Mouse (Mus musculus): ENCODE measurements around the gene Tpte. TPM values are rescaled to one million over a fixed set of nuclear protein-coding genes. Genes with fewer than 3 reads are reported as not detected.

Tpte gene
- total and polyA plus RNA-seq, 3 experiments: not detected

GRCm38 (mm10) chr8:22410688-22411281 lies 127.5 kb downstream of the Tpte start (continued):
- TF ChIP-seq JUND (IDR thresholded peaks at IDR 0.05; ENCODE audit: low read depth, low read length): no peak

- peaks cover 0 to 18% of the 10 kb centered on the region in 2 experiments for H3K36me3 ChIP-seq (ENCODE audit: control insufficient read depth in 1 of 2, insufficient read depth in 2 of 2, low read length in 2 of 2)
- peaks cover 19% of the 10 kb centered on the region for H3K79me2 ChIP-seq (ENCODE audit: control insufficient read depth, insufficient read depth, low read length, poor library complexity)
- DNase-seq (ENCODE audit: low read depth, low spot score): peak; percentile 97
- H3K9me3 ChIP-seq (replicated peaks; ENCODE audit: insufficient read depth, low read length): no peaks in the 10 kb centered on the region
- peak within 1 kb of the TSS; percentile 58 for H3K27ac ChIP-seq (ENCODE audit: control insufficient read depth, low read depth, low read length)
- H3K4me1 ChIP-seq (ENCODE audit: control insufficient read depth in 1 of 2, insufficient read depth in 2 of 2, low read length in 2 of 2): peaks cover 4 to 10% of the 10 kb centered on the region in 2 experiments; a peak in 3 of 4 replicates
- peak within 1 kb of the TSS; percentile 92 for H3K9ac ChIP-seq (ENCODE audit: control insufficient read depth, low read depth, low read length, poor library complexity, severe bottlenecking)
- no peaks in the 10 kb centered on the region for H3K27me3 ChIP-seq (ENCODE audit: control insufficient read depth in 1 of 2, insufficient read depth in 2 of 2, low read length in 2 of 2)
- peak within 1 kb of the TSS; percentile 69 to 98 for H3K4me3 ChIP-seq (ENCODE audit: control insufficient read depth in 1 of 2, insufficient read depth in 1 of 2, low read depth in 2 of 2, low read length in 2 of 2)
- no peak for TF ChIP-seq TAL1 (IDR thresholded peaks at IDR 0.05; ENCODE audit: low read length)
- TF ChIP-seq EP300 (IDR thresholded peaks at IDR 0.05; ENCODE audit: low read depth in 1 of 2, low read length in 2 of 2): peak in 1 of 2 experiments; percentile 50; a peak in 1 of 4 replicates
- no peak for TF ChIP-seq RAD21 (IDR thresholded peaks at IDR 0.05; ENCODE audit: low read depth, low read length)
- no peak for TF ChIP-seq USF2 (IDR thresholded peaks at IDR 0.05; ENCODE audit: borderline replicate concordance in 1 of 2, insufficient read depth in 1 of 2, low read depth in 1 of 2, low read length in 2 of 2)
- TF ChIP-seq ETS1 (IDR thresholded peaks at IDR 0.05; ENCODE audit: low read depth, low read length): peak; percentile 75; the same call in 1 of the 2 replicates
- TF ChIP-seq JUND (IDR thresholded peaks at IDR 0.05; ENCODE audit: low read depth, low read length): peak; percentile 83; the same call in 1 of the 2 replicates
- TF ChIP-seq MAZ (IDR thresholded peaks at IDR 0.05; ENCODE audit: low read depth, low read length): peak; percentile 78
- TF ChIP-seq MYC (IDR thresholded peaks at IDR 0.05; ENCODE audit: low read depth, low read length): peak; percentile 94
- TF ChIP-seq ELF1 (IDR thresholded peaks at IDR 0.05; ENCODE audit: low read depth, low read length): peak; percentile 84
- TF ChIP-seq CTCF (IDR thresholded peaks at IDR 0.05 in 2 of 3, conservative IDR thresholded peaks at IDR 0.05 in 1 of 3; ENCODE audit: control insufficient read depth in 1 of 3, insufficient read depth in 1 of 3, low read depth in 2 of 3, low read length in 3 of 3, poor library complexity in 1 of 3, severe bottlenecking in 1 of 3): no peak
- no peak for TF ChIP-seq UBTF (IDR thresholded peaks at IDR 0.05; ENCODE audit: borderline replicate concordance, insufficient read depth, low read depth, low read length)
- peak; percentile 77 for TF ChIP-seq MAX (IDR thresholded peaks at IDR 0.05; ENCODE audit: low read length)
- TF ChIP-seq NELFE (IDR thresholded peaks at IDR 0.05; ENCODE audit: low read depth, low read length): peak; percentile 78
- TF ChIP-seq MAFK (IDR thresholded peaks at IDR 0.05; ENCODE audit: borderline replicate concordance, low read depth, low read length): no peak
- TF ChIP-seq E2F4 (IDR thresholded peaks at IDR 0.05; ENCODE audit: borderline replicate concordance, low read depth, low read length): peak; percentile 84
- no peak for TF ChIP-seq MYB (IDR thresholded peaks at IDR 0.05; ENCODE audit: low read depth, low read length)
- TF ChIP-seq SMC3 (IDR thresholded peaks at IDR 0.05; ENCODE audit: low read depth, low read length): 0 out of 2 replicates have a peak, but pooled peaks have one; percentile 16
- TF ChIP-seq MXI1 (IDR thresholded peaks at IDR 0.05; ENCODE audit: low read depth, low read length): peak; percentile 93
- TF ChIP-seq NRF1 (IDR thresholded peaks at IDR 0.05; ENCODE audit: insufficient read depth, low read depth, low read length, poor library complexity, severe bottlenecking): no peak; the same call in 1 of the 2 replicates
- TF ChIP-seq GABPA (IDR thresholded peaks at IDR 0.05; ENCODE audit: low read depth, low read length): no peak
- TF ChIP-seq USF1 (IDR thresholded peaks at IDR 0.05; ENCODE audit: low read depth, low read length): 0 out of 2 replicates have a peak, but pooled peaks have one; percentile 33
- TF ChIP-seq ZC3H11A (IDR thresholded peaks at IDR 0.05; ENCODE audit: low read depth, low read length): no peak
- peak; percentile 31; the same call in 1 of the 2 replicates for TF ChIP-seq GATA1 (IDR thresholded peaks at IDR 0.05; ENCODE audit: low read depth, low read length)
- peak; percentile 77 for TF ChIP-seq KAT2A (conservative IDR thresholded peaks at IDR 0.05; ENCODE audit: low read depth, low read length)
- no peak for TF ChIP-seq ZNF384 (IDR thresholded peaks at IDR 0.05; ENCODE audit: low read depth, low read length)
- TF ChIP-seq ZMIZ1 (IDR thresholded peaks at IDR 0.05; ENCODE audit: low read depth, low read length): no peak
- no peak for TF ChIP-seq CHD1 (IDR thresholded peaks at IDR 0.05; ENCODE audit: low read depth, low read length)
- peak; percentile 78 for TF ChIP-seq TCF12 (IDR thresholded peaks at IDR 0.05; ENCODE audit: low read depth, low read length)
- TF ChIP-seq RCOR1 (IDR thresholded peaks at IDR 0.05; ENCODE audit: low read depth, low read length): peak; percentile 49; the same call in 1 of the 2 replicates
- peak; percentile 64 to 89; a peak in 3 of 4 replicates for TF ChIP-seq POLR2A (IDR thresholded peaks at IDR 0.05; ENCODE audit: control insufficient read depth in 1 of 2, insufficient read depth in 1 of 2, low read depth in 1 of 2, low read length in 2 of 2, poor library complexity in 1 of 2)
- peak; percentile 96 for TF ChIP-seq HCFC1 (IDR thresholded peaks at IDR 0.05; ENCODE audit: low read depth, low read length)
- TF ChIP-seq SIN3A (IDR thresholded peaks at IDR 0.05; ENCODE audit: low read length): peak; percentile 98
- TF ChIP-seq BHLHE40 (IDR thresholded peaks at IDR 0.05; ENCODE audit: borderline replicate concordance, low read depth, low read length): no peak
- TF ChIP-seq POLR2AphosphoS2 (IDR thresholded peaks at IDR 0.05; ENCODE audit: low read length): peak; percentile 55; the same call in 1 of the 2 replicates
Measured at GRCm38 (mm10) chr8:22411282-22411702, 128.1 kb downstream of the Tpte start, which contains the start of gene Mrps31. Gene Mrps31 (plus strand): TSS chr8:22411361.

Measured in MEL (cell line).